Mouse (Mus musculus): ENCODE results near the gene Il11ra1.
A peak's percentile ranks its signal among the peaks of the same experiment; 100 is the strongest.
"Not testable (repeated sequence)": the region's sequence is repeated elsewhere in the genome, so short reads cannot be mapped to it uniquely, and the experiment has no call there.

Gene Il11ra1

DNA sequence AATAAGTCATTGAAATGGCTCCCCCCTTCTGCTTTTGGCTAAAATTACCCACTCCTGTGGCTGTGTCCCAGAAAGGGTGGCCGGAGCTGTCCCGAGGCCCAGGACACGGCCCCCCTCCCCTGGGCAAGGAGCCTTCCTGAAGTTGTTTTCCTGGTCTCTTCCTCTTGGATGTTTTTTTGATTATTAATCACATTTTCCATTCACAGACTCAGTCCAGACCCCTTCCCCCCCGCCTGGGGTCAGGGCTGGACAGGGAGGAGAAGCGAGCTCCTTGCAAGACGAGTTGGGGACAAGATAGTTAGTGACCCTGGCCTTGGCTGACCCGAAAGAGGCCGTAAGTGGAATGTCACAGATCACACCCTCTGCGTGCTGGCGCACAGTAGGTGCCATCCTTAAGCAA, at the start of gene Il11ra1:
Gene Il11ra1 (plus strand): TSS at position 207 of the 400 bp plus-strand sequence.
- DNase-seq (ENCODE audit: low spot score): not testable (repeated sequence)

DNA sequence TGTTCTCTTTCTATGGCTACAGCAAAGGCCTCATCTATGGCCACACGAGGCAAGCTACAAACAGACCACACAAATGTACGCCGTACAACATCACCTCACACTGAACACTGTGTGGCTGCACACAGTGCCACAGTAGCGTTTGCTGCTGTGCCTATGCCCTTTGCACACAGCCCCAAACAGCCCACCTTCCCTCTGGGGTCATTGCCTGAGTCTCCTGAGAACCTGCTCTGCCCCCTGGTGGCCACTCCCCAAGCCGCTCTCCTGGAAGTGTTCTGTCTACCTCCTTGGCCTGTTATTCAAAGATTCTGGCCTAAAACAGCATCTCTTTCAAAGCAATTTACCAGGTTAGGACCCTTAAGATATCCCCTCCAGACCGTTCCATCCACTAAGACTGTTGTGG, 46.5 kb upstream of the Il11ra1 start:
- DNase-seq (ENCODE audit: low spot score): peak; percentile 10

DNA sequence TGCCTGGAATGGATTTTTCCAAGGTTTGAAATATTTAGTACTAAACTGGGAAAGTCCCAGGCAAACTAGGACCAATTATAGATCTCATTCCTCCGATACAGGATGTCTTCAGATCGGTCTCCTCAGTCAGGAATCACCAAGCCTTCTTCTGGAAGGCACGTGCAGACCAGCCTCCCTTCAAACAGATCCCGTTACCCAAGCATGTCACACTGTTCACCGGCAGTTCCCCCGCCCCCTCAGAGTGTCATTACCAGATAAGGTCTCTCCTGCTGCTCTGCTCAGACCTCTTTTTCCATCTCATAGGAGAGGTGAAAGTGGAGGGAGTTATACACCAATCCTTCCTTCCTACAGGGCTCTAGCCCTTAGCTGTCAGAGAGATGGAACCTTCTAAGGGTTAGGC, 46.1 kb upstream of the Il11ra1 start:
- no peak for DNase-seq (ENCODE audit: low spot score)

DNA sequence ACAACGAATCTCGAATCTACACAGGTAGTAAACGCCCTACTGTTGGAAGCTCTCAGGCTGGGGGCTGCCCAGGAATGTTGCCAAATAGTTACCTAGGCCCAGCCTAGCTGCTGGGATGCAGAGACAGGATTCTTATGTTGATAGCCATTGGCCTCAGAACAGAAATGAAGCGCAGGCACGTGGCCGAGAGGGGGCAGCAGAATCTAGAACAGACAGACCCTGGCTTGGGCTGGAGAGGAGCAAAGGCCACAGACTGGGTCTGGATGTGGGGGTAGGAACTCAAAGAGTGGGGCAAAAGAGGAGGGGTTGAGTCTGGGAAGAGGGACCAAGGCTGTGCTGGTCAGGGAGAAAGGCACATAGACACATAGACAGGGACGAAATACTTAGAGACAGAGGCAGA, 45.6 kb upstream of the Il11ra1 start:
- DNase-seq (ENCODE audit: low spot score): no peak

DNA sequence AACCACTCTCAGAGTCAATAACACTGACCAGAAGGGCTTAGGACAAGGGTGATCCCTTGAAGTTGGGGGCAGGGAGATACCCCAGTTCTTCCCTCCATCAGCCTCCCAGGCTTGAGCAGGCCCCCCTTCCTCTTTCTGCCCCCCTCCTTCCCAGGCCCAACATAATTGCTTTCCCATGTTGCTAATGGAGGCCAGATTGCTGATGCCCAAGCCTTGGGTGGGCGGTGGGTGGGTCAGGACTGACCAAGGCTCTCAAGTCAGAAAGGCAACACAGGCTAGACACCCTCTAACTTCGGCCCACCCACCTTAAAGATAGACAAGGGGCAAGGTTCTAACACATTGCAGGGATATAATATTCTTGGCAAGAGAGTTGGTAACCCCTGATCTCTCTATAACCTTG, 44.3 kb upstream of the Il11ra1 start:
- DNase-seq (ENCODE audit: low spot score): no peak

DNA sequence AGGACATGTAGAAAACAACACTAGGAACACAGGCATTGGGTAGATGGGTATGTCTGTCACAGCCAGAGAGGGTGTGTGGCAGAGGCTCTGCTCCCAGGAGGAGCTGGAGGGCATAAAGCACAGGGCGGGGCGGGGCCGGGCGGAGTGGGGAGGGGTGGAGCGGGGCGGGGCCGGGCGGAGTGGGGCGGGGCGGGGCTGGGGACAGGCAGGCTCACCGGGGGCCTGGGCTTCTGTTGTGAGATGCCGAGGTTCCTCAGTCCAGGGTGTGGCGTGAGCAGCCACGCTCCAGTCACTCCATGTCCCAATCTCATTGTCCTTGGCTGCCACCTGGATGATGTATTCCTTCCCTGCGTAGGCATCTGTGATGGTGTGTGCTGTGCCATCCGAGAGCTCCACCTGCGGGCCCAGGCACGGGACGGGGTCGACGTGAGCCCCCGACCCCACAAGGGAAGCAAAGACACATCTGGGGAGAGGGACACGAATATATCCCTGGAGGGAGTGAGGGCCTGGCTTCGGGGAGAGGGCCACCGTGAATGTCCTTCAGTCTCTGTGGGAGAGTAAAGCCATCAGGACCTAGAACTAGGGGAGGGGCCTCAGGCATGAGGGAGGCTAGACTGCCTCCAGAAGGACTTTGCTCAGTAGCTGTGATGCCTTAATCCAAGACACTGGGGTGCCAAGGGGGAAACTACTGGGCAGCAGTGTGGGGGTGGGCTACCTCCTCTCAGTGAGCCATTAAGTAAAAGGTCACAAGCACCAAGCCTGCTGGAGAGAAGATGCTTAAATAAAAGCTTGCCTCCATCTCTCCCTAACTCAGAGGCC, 41.0 kb upstream of the Il11ra1 start:
- no peak for DNase-seq (ENCODE audit: low spot score)

DNA sequence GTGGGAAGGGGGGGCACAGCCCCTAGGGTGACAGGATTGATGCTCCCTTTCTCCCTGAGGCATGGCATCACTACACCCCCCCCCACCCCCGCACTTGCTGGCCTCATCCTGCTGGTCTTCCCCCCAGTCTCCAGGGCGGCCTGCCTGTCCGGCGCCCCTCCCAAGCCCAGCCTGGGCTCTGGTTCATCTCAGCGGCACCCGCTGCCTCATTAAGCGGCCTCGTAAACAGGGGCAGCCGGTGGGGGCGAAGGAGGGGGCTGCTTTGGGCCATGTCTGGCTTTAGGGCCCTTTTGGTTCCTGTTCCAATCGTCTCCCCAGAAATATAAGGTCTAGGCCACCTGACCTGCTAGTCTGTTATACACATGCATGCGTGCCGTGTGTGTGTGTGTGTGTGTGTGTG, 40.2 kb upstream of the Il11ra1 start:
- no peak for DNase-seq (ENCODE audit: low spot score)

DNA sequence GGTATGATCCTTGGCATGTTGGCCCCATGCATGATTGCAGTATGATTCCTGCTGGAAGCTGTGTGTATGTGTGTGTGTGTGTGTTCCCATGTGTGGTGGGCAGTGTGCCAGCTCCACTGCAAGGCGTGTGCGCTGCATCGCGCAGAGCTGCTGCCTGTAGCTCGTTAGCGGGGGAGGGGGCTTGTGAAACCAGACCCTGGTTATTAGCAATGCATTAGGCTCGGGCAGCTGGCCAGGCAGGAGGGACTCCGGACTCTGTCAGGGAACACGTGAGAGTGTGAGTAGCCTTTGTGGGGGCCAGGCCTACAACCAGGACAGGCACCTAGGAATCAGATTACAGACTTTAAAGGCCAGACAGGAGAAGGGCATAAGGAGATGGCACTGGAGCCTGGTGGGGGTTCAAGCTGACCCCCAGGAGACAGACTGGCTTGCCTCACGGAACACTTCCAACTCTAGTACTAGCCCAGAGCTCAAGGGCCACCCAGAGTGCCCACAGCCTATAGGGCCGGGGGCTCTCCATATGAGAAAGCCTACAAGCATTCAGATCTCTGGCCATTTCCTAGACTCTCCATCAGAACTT, 38.8 kb upstream of the Il11ra1 start:
- DNase-seq (ENCODE audit: low spot score): no peak

DNA sequence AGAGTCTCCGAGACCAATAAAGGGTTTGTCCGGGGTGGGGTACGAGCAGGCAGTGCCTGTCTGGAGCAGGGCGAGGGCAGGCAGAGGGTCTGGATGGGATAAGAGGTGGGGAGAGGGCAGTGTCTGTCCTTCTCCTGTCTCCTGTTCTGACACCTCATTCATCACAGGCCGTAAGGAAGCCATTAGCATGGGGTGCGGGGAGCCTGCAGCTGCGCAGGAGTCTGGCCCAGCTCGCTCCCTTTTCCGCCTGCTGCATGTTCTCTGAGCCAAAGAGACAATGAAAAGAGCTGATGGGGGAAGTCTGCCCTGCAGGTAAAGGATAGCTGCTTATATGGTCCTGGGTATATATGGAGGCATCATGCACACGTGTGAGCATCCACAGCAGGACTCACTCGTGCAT, 37.1 kb upstream of the Il11ra1 start:
- DNase-seq (ENCODE audit: low spot score): no peak

DNA sequence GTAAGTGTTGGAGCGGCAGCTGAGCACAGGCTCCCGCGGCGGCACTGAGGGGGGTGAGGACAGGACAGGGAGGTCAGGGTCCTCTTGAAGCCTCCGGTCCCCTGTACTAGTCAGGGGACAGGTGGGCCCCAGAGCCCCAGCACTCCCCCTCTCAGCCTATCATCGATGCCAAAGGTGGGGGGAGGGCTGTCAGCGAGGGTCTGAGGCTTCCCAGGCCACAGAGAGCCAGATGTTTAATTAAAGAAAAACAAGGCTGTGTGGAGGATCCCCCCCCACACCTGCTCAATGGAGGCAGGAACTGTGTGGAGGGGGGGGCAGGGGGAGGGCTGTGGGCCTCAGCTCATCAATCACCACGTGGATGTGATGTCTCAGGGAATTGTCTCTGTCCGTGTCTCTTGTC, 36.2 kb upstream of the Il11ra1 start:
- no peak for DNase-seq (ENCODE audit: low spot score)

DNA sequence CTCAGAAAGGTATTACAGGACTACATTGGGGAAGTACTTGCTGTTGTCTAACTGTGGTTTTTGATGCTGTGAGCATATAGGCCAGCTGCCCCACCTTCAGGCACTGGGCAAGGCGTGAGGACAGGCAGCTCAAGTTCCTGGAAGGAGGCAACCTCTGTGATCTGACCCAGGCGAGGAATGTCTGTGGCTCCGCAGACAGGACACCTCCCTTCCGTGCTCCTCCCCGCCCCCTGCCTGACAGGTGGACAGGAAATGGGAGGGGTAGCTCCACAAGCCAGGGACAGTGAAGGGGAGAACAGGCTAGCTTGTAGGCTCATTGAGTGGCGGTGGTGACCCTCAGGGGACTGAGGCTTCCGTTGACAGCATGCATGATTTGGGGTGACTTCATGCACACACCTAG, 35.3 kb upstream of the Il11ra1 start:
- no peak for DNase-seq (ENCODE audit: low spot score)

DNA sequence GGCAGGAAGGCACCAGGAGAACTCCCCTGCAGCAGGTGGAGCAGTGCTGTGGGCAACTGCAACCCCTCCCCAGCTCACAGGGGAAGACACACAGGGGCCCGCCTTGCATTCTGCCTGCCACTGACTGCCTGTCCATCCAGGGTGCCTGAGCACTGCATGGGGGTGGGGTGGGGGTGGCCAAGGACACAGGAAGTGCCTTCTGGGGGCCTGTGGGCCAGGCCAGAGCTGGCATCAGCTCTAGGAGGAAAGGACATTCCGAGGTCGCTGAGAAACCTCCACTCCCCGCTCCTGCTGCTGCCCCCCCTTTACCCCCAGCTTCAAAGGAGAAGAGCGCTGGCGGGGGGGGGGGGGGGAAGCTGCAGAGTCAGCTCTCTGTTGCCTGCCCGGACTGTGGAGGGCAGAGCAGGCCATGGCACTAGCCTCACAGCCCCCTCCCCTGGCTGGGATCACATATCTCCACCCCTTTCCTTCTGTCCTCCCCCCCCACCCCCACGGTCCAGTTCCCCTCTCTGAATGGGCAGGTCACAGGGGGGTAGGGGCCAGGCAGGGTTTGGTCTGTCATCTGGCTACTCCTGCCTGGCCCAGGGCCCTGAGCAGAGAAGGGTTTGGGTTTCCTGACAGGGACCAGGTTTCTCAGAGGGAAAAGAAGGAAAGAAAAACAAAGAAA, 34.6 kb upstream of the Il11ra1 start:
- DNase-seq (ENCODE audit: low spot score): no peak

DNA sequence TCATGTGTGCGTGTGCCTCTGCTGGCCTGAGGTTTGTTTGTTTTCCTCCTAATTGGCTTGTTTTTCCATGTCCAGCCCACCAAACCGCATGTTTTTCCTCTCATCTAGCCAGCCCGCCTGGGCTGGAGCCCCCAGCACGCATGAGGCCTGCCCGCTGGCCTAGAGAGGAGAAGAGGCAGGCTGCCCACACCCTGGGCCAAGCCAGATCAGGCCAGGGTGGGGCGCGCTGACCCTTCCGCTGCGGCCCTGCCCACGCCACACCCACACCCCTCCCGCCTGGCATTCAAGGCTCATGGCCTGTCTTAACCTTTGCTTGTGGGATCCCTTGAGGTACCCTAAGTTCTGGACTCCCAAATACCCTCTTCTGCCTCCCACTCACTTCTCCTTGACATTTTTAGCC, 33.1 kb upstream of the Il11ra1 start:
- no peak for DNase-seq (ENCODE audit: low spot score)

DNA sequence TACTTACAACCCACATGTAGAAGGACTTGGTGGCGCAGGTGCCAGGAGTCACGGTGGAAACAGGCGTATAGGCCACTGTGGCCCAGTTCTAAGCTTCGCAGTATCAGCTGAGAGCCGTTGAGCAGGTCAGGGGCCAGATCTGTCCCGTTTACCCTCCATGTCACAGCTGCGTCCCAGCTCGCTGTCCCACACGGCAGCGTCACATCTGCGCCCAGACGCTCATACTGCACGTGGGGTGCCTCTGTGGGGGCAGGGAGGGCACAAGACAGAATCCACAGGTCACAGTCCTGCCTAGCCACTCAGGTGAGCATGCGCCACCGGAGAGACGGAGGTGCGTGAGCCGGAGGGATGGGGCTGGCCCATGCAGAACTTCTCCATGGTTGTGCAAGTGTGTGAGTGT, 29.0 kb upstream of the Il11ra1 start:
- no peak for DNase-seq (ENCODE audit: low spot score)

DNA sequence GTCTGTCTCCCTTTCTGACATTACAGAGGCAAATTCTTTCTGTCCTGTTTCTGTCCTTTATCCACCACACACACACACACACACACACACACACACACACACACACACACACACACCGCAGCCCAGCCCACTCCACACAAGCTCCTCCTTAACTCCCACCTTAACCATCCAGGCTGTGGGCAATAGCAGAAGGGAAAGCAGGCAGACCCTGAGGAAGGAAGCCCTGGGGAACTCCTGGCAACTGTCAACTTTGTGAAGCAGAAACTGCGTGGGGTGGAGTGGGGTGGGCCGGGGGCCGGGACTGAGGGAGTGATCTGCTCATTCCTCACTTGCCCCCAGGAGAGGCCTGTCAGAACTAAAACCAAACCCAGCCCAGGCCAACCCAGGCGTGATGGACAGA, 28.3 kb upstream of the Il11ra1 start:
- no peak for DNase-seq (ENCODE audit: low spot score)

DNA sequence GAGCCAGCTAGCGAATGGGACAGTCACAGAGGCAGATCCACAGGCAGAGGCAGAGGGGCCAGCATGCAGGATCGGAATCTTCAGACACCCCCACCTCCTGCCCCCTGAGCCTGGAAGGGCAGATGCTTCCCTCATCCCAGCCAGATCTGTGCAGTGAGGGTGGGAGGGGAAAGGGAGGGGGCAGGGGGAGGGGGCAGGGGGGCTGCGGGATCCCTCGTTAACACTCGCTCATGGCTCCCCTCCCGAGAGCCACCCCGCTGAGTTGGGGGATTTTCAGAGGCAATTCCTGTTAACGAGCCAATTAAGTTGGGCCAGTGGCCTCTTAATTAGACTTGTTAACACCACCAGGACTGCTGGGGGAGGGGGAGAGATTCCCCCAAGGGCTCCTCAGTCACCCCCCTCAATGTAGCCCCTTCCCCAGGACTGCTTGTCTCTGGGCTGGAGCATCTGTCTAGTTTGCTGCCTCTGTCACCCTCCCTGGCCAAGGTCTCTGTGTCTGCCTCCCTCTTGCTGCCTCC, 27.8 kb upstream of the Il11ra1 start:
- no peak for DNase-seq (ENCODE audit: low spot score)

DNA sequence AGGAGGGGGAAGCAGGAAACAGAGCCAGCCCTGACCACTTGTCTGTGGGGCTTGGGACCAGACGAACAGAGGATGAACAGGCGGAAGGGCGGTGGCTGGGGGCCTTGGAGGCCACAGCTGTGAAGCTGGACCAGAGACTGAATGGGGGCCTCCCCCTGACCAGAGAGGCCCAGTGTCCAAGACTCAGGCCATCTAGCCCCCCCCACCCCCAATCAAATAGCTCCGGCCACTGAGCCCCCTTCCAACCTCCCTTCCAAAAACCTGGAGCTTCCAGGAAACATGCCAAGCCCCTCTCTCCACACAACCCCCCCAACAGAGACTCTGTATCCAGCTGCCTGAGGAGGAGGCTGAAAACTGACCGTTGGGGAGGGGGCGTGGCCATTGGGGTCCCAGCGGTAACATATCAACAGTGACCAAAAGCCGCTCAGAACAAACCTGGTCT, 27.2 kb upstream of the Il11ra1 start:
- DNase-seq (ENCODE audit: low spot score): no peak

DNA sequence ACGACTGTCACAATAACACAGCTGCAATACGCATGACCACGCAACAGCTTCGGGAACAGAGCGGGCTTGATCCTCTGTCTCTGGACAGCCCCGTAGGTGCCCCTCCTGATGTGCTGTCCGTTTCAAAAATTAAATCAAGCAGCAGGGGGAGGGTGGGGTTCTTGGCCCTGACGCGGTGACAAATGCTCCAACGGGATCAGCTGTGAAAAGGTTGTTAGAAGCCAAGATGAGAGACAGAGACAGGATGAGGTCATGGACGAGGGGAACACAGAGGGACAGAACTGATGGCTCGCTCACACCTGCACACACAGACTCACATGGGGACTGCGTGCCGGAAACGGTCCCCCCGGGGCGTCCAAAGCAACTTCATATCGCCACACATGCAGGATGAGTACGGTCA, 26.6 kb upstream of the Il11ra1 start:
- DNase-seq (ENCODE audit: low spot score): no peak

DNA sequence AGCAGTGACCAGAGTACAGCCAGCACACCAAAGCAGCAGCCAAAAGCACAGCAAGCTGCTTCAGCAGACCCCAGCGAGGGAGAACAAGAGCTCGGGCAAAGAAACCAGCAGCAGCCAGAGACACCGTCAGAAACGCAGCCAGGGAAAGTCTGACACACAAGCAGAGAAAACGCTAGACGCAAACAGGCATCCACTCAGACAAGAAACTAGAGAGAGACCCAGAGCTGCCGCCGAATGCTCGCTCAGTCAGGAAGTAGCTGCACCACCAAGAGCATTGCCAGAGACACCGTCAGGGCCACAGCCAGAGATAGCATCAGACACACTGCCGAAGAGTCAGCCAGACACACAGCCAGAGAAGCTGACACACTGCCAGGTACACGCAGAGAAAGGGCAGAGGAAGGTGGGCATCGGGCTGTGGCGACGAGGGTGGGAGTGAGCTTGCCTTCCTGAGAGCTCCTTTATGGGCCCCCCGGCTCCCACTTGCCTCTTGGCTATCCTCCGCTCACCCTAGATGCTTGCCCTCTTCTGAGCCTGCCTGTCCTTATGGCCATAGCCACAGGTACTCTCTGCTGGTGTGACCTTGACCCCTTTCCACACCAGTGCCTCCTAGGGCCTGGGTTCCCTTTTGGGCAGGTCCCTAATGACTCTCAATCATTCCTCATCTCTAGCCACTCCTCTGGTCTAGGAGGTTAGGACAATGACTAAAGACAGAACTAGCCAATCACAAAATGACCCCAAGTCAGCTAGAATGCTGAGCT, 23.4 kb upstream of the Il11ra1 start:
- no peak for DNase-seq (ENCODE audit: low spot score)

DNA sequence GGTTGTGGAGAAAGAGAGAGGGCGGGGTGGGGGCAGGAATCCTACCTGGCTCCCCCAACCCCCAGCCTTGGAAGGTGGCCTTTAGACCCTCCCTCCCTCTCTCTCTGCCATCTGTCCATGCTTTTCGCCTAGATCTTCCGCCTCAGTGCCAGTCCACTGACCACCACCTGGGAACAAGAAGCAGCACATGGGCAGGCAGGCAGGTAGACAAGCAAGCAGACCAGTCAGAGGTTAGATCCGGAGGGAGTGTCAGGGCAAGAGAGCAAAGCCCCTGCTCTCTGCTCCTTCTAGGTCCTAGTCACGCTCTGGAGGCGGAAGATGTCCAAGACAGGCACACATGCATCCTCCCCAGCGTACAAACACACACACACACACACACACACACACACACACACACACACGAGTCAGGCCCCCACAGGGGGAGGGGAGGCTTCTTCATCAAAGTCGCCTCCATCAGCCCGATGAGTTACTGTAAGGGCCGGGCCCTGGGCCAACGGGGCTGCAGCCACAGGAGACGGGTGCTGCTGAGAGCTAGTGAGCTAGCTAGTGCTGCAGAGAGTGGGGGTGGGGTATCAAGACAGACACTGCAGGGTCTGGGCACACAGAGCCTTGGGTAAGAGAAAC, 22.7 kb upstream of the Il11ra1 start:
- no peak for DNase-seq (ENCODE audit: low spot score)

DNA sequence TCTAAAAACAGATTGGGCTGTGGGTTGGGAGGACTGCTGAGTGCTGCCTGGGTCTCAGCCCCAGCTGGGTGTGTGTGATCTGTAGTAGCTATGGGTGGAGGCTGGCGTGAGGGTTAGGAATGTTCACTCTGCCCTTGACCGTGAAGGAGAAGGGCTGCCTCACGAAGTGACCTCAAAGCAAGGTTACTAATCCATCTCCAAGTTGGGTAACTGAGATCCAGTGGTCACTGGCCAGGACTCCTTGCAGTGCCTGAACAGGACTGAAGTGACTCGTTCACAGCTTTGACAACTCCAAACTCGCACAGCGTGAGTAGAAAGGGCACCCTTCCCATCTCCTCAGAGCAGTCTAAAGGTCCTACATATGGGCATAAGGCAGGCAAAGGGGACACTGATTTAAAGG, 20.9 kb upstream of the Il11ra1 start:
- DNase-seq (ENCODE audit: low spot score): no peak

DNA sequence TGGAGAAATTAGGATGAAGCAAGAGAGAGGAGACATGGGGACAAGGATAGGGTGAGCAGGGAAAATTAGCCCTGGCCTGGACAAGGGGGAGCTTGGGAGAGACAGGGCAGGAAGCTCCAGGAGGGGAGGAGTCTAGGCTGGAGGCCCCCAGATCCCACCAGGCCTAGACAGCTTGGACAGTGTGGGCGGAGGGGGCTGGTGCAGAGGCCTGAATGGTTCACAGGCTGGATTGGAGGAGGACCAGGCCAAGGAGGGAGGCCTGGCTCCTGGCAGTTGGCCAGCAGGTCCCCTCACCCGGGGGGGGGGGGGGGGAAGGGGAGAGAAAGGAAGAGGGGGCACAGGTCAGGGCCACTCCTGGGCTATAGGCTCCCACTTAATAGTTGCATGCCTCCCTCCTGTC, 20.5 kb upstream of the Il11ra1 start:
- DNase-seq (ENCODE audit: low spot score): no peak
